In genomic region chr1:95666541-95667320, GRCm38 (mm10) we compare ENCODE assay signal across 8 mouse cellular contexts. TPM values are rescaled to one million over a fixed set of nuclear protein-coding genes. Genes with fewer than 3 reads are reported as not detected.
DNase-seq lines count a peak whose midpoint lies in the region; ATAC-seq and TF ChIP-seq lines count a peak whose summit lies in the region.

No protein-coding gene starts in this region.

- no peaks in the 10 kb centered on the region for H3K9me3 ChIP-seq in forebrain, embryonic 13.5 days (replicated peaks)
- H3K9me3 ChIP-seq in limb, embryonic 12.5 days: no peaks in the 10 kb centered on the region
- no peaks in the 10 kb centered on the region for H3K9me3 ChIP-seq in neural tube, embryonic 15.5 days (replicated peaks)

- peak overlapping the region; percentile 44 for H3K9ac ChIP-seq in liver, adult 2 months (ENCODE audit: low read depth, low read length)
- peak overlapping the region; percentile 82 for H3K9ac ChIP-seq in forebrain, embryonic 13.5 days
- H3K9ac ChIP-seq in limb, embryonic 12.5 days (replicated peaks): peak overlapping the region; percentile 52
- H3K9ac ChIP-seq in neural tube, embryonic 15.5 days (replicated peaks): peak overlapping the region; percentile 81

- no peak for DNase-seq in liver, adult 2 months (ENCODE audit: extremely low read depth, low read depth, low spot score)
- DNase-seq in liver (no peak), R1 (ENCODE audit: low read depth, low spot score) (peak; percentile 27)
- no peak for DNase-seq in adrenal gland, postnatal 4 days (ENCODE audit: low spot score in 2 of 2)
- DNase-seq in ovary, postnatal 10 days (ENCODE audit: low spot score): no peak

- WGBS in liver, adult 2 months: 2% methylated on average over 14 of the region's 14 CpGs
- under 1% methylated on average over 14 of the region's 14 CpGs for WGBS in forebrain, embryonic 13.5 days
- WGBS in limb, embryonic 12.5 days: 2% methylated on average over 14 of the region's 14 CpGs
- WGBS in neural tube, embryonic 15.5 days: under 1% methylated on average over 14 of the region's 14 CpGs

- H3K36me3 ChIP-seq in liver, adult 2 months (ENCODE audit: control insufficient read depth, insufficient read depth, low read length): no peaks in the 10 kb centered on the region
- no peaks in the 10 kb centered on the region for H3K36me3 ChIP-seq in forebrain, embryonic 13.5 days (ENCODE audit: poor library complexity, severe bottlenecking)
- H3K36me3 ChIP-seq in limb, embryonic 12.5 days: no peaks in the 10 kb centered on the region
- H3K36me3 ChIP-seq in neural tube, embryonic 15.5 days: no peaks in the 10 kb centered on the region

- H3K79me2 ChIP-seq in liver, adult 2 months (ENCODE audit: control insufficient read depth, insufficient read depth, low read length): no peaks in the 10 kb centered on the region

- H3K4me2 ChIP-seq in forebrain, embryonic 13.5 days: peak overlapping the region; percentile 65
- peak overlapping the region; percentile 91 for H3K4me2 ChIP-seq in limb, embryonic 12.5 days
- peak overlapping the region; percentile 63 for H3K4me2 ChIP-seq in neural tube, embryonic 15.5 days

- peak overlapping the region; percentile 76 for H3K4me3 ChIP-seq in liver, adult 2 months (ENCODE audit: insufficient read depth, low read depth, low read length)
- H3K4me3 ChIP-seq in forebrain, embryonic 13.5 days: peak overlapping the region; percentile 71
- H3K4me3 ChIP-seq in limb, embryonic 12.5 days (replicated peaks): peak overlapping the region; percentile 53
- peak overlapping the region; percentile 66 for H3K4me3 ChIP-seq in neural tube, embryonic 15.5 days (replicated peaks)

- no peak for TF ChIP-seq POLR2A in liver, adult 2 months (IDR thresholded peaks at IDR 0.05; ENCODE audit: extremely low read depth, insufficient read depth, low read length)

- peak; percentile 9 for ATAC-seq in forebrain, embryonic 13.5 days
- ATAC-seq in limb, embryonic 12.5 days (ENCODE audit: insufficient number of reproducible peaks, insufficient read depth, low FRiP score, low TSS enrichment, low read depth): peak; percentile 7; the same call in 1 of the 2 replicates
- peak; percentile 19 for ATAC-seq in neural tube, embryonic 15.5 days (ENCODE audit: low FRiP score)

- peak overlapping the region; percentile 29; the same call in 1 of the 2 replicates for H3K27ac ChIP-seq in liver, adult 2 months (replicated peaks; ENCODE audit: insufficient read depth, low read depth, low read length)
- H3K27ac ChIP-seq in forebrain, embryonic 13.5 days: peak overlapping the region; percentile 82
- H3K27ac ChIP-seq in limb, embryonic 12.5 days: no peak overlapping the region
- H3K27ac ChIP-seq in neural tube, embryonic 15.5 days (replicated peaks): peak overlapping the region; percentile 92

- H3K27me3 ChIP-seq in liver, adult 2 months (ENCODE audit: control insufficient read depth, insufficient read depth, low read length): 0 out of 2 replicates have a peak, but pooled peaks cover 3% of the 10 kb centered on the region
- H3K27me3 ChIP-seq in forebrain, embryonic 13.5 days: no peaks in the 10 kb centered on the region
- H3K27me3 ChIP-seq in limb, embryonic 12.5 days: peaks cover 34% of the 10 kb centered on the region
- H3K27me3 ChIP-seq in neural tube, embryonic 15.5 days (replicated peaks): no peaks in the 10 kb centered on the region

- no peak for TF ChIP-seq CTCF in liver, adult 2 months (IDR thresholded peaks at IDR 0.05; ENCODE audit: low read depth, low read length)

- H3K4me1 ChIP-seq in liver, adult 2 months (ENCODE audit: control insufficient read depth, insufficient read depth, low read length): no peaks in the 10 kb centered on the region
- peaks cover 19% of the 10 kb centered on the region for H3K4me1 ChIP-seq in forebrain, embryonic 13.5 days
- peaks cover 18% of the 10 kb centered on the region; the same call in 1 of the 2 replicates for H3K4me1 ChIP-seq in limb, embryonic 12.5 days (replicated peaks)
- peaks cover 17% of the 10 kb centered on the region for H3K4me1 ChIP-seq in neural tube, embryonic 15.5 days

RNA-seq across cellular contexts. Expression of gene St8sia4, which starts 0.6 kb away (rescaled TPM):
- total RNA-seq in liver, adult 2 months (2014; rRNA removed): 1.6 TPM in 2 replicates
- polyA plus RNA-seq in liver, adult 2 months (2012; rRNA removed): 0.05 and 0.06 TPM in 2 replicates
- 22.1 and 26.7 TPM in 2 replicates for polyA plus RNA-seq in forebrain, embryonic 13.5 days (2015; fragmentation: Nextera tagmentation; extraction: Ambion mirVana)
- 3.7 and 3.8 TPM in 2 replicates for polyA plus RNA-seq in limb, embryonic 12.5 days (2016; fragmentation: Nextera tagmentation; extraction: Ambion mirVana)
- 23.5 and 27.9 TPM in 2 replicates for polyA plus RNA-seq in neural tube, embryonic 15.5 days (2015; fragmentation: Nextera tagmentation; extraction: Ambion mirVana)
- 1 to 10 TPM; 3.6 to 3.9 TPM for total RNA-seq in adrenal gland, postnatal 4 days (2021)
